Comparison of ENCODE assay signal across 8 mouse cellular contexts in genomic region chr16:91647461-91648219, GRCm38 (mm10). TPM values are rescaled to one million over a fixed set of nuclear protein-coding genes. Genes with fewer than 3 reads are reported as not detected.
A peak's percentile ranks its signal among the peaks of the same experiment; 100 is the strongest.
DNase-seq lines count a peak whose midpoint lies in the region; ATAC-seq and TF ChIP-seq lines count a peak whose summit lies in the region.

Son (plus strand) TSS chr16:91647506.

- dilution Hi-C loops in CH12.LX (cut with MboI; ENCODE audit: extremely low pct_ligation_motif_present, extremely low pct_unique_long_range_greater_than_20kb, low sequenced_read_pairs) = no loop called here

- TF ChIP-seq CTCF in CH12.LX (conservative IDR thresholded peaks at IDR 0.05 in 1 of 2, IDR thresholded peaks at IDR 0.05 in 1 of 2; ENCODE audit: low read depth in 2 of 2, low read length in 2 of 2) = no peak

- TF ChIP-seq RAD21 in CH12.LX (IDR thresholded peaks at IDR 0.05; ENCODE audit: low read depth, low read length) = no peak

- H3K4me3 ChIP-seq in CH12.LX (replicated peaks in 1 of 3; ENCODE audit: low read depth in 2 of 3, low read length in 2 of 3, poor library complexity in 1 of 3) = peak within 1 kb of the TSS; percentile 69 to 89 (median 74)
- H3K4me3 ChIP-seq in forebrain, embryonic 11.5 days (ENCODE audit: low read depth, low read length) = peak within 1 kb of the TSS; percentile 67
- peak within 1 kb of the TSS; percentile 72 for H3K4me3 ChIP-seq in heart, embryonic 16.5 days (ENCODE audit: low read length)
- H3K4me3 ChIP-seq in liver, embryonic 15.5 days (replicated peaks) = peak within 1 kb of the TSS; percentile 83
- peak within 1 kb of the TSS; percentile 66 for H3K4me3 ChIP-seq in neural tube, embryonic 12.5 days

- peak within 1 kb of the TSS; percentile 87 for H3K27ac ChIP-seq in CH12.LX (ENCODE audit: insufficient read depth, low read depth)
- H3K27ac ChIP-seq in forebrain, embryonic 11.5 days (ENCODE audit: low read depth, low read length) = peak within 1 kb of the TSS; percentile 95
- H3K27ac ChIP-seq in heart, embryonic 16.5 days (ENCODE audit: low read length) = peak within 1 kb of the TSS; percentile 100
- peak within 1 kb of the TSS; percentile 100 for H3K27ac ChIP-seq in liver, embryonic 15.5 days (replicated peaks)
- H3K27ac ChIP-seq in neural tube, embryonic 12.5 days = peak within 1 kb of the TSS; percentile 90

- in situ Hi-C loops in CH12.LX (cut with MboI; ENCODE audit: low pct_ligation_motif_present, low pct_unique_long_range_greater_than_20kb, low sequenced_read_pairs) = no loop called here

- no peaks in the 10 kb centered on the region for H3K9me3 ChIP-seq in CH12.LX (replicated peaks; ENCODE audit: low read length)
- H3K9me3 ChIP-seq in forebrain, embryonic 11.5 days (ENCODE audit: control insufficient read depth, low read length) = no peaks in the 10 kb centered on the region
- no peaks in the 10 kb centered on the region for H3K9me3 ChIP-seq in heart, embryonic 16.5 days (replicated peaks; ENCODE audit: control insufficient read depth, low read length)
- H3K9me3 ChIP-seq in liver, embryonic 15.5 days (replicated peaks) = no peaks in the 10 kb centered on the region
- no peaks in the 10 kb centered on the region for H3K9me3 ChIP-seq in neural tube, embryonic 12.5 days

- peaks cover 80% of the 10 kb centered on the region for H3K79me2 ChIP-seq in CH12.LX (replicated peaks; ENCODE audit: control insufficient read depth, extremely low read depth, insufficient read depth, poor library complexity, severe bottlenecking)

- peaks cover 16 to 44% of the 10 kb centered on the region in 2 experiments for H3K36me3 ChIP-seq in CH12.LX (replicated peaks in 1 of 2; ENCODE audit: control insufficient read depth in 1 of 2, insufficient read depth in 1 of 2, low read length in 1 of 2)
- peaks cover 8% of the 10 kb centered on the region; the same call in 1 of the 2 replicates for H3K36me3 ChIP-seq in forebrain, embryonic 11.5 days (ENCODE audit: control insufficient read depth, insufficient read depth, low read length)
- H3K36me3 ChIP-seq in heart, embryonic 16.5 days (ENCODE audit: control insufficient read depth, insufficient read depth) = peaks cover 11% of the 10 kb centered on the region
- H3K36me3 ChIP-seq in liver, embryonic 15.5 days (replicated peaks) = peaks cover 27% of the 10 kb centered on the region
- H3K36me3 ChIP-seq in neural tube, embryonic 12.5 days = peaks cover 12% of the 10 kb centered on the region

- peak; percentile 96 for ATAC-seq in forebrain, embryonic 11.5 days (replicated peaks; ENCODE audit: low FRiP score)
- ATAC-seq in heart, embryonic 16.5 days (replicated peaks; ENCODE audit: extremely low read depth, insufficient read depth, low FRiP score) = peak; percentile 96
- ATAC-seq in liver, embryonic 15.5 days (ENCODE audit: insufficient read depth) = peak; percentile 89
- ATAC-seq in neural tube, embryonic 12.5 days (ENCODE audit: low FRiP score, low read depth) = peak; percentile 98

- H3K27me3 ChIP-seq in CH12.LX (replicated peaks) = no peaks in the 10 kb centered on the region
- H3K27me3 ChIP-seq in forebrain, embryonic 11.5 days (ENCODE audit: control insufficient read depth, insufficient read depth, low read length) = no peaks in the 10 kb centered on the region
- H3K27me3 ChIP-seq in heart, embryonic 16.5 days (ENCODE audit: control insufficient read depth, insufficient read depth, low read length) = no peaks in the 10 kb centered on the region
- H3K27me3 ChIP-seq in liver, embryonic 15.5 days = no peaks in the 10 kb centered on the region
- H3K27me3 ChIP-seq in neural tube, embryonic 12.5 days (replicated peaks) = no peaks in the 10 kb centered on the region

- TF ChIP-seq EP300 in CH12.LX (IDR thresholded peaks at IDR 0.05; ENCODE audit: low read length) = no peak; the same call in 1 of the 2 replicates

- WGBS in forebrain, embryonic 11.5 days = under 1% methylated on average over 69 of the region's 70 CpGs
- WGBS in heart, embryonic 16.5 days = under 1% methylated on average over 68 of the region's 70 CpGs
- under 1% methylated on average over 70 of the region's 70 CpGs for WGBS in liver, embryonic 15.5 days (ENCODE audit: insufficient replicate concordance)
- WGBS in neural tube, embryonic 12.5 days = under 1% methylated on average over 69 of the region's 70 CpGs

- peaks cover 5 to 56% of the 10 kb centered on the region in 2 experiments; a peak in 3 of 4 replicates for H3K4me1 ChIP-seq in CH12.LX (ENCODE audit: control insufficient read depth in 1 of 2, insufficient read depth in 2 of 2)
- no peaks in the 10 kb centered on the region for H3K4me1 ChIP-seq in forebrain, embryonic 11.5 days (replicated peaks; ENCODE audit: control insufficient read depth, insufficient read depth, low read length)
- peaks cover 12% of the 10 kb centered on the region for H3K4me1 ChIP-seq in heart, embryonic 16.5 days (ENCODE audit: control insufficient read depth, insufficient read depth, low read length)
- H3K4me1 ChIP-seq in liver, embryonic 15.5 days (replicated peaks) = peaks cover 51% of the 10 kb centered on the region
- peaks cover 12% of the 10 kb centered on the region for H3K4me1 ChIP-seq in neural tube, embryonic 12.5 days

- H3K9ac ChIP-seq in CH12.LX (ENCODE audit: insufficient read depth, low read depth) = peak within 1 kb of the TSS; percentile 98
- H3K9ac ChIP-seq in forebrain, embryonic 11.5 days (ENCODE audit: low read length) = peak within 1 kb of the TSS; percentile 84
- H3K9ac ChIP-seq in heart, embryonic 16.5 days (ENCODE audit: low read length) = peak within 1 kb of the TSS; percentile 93
- H3K9ac ChIP-seq in liver, embryonic 15.5 days = peak within 1 kb of the TSS; percentile 88
- H3K9ac ChIP-seq in neural tube, embryonic 12.5 days = peak within 1 kb of the TSS; percentile 86

- H3K4me2 ChIP-seq in CH12.LX (ENCODE audit: insufficient read depth, low read depth, poor library complexity, severe bottlenecking) = peak within 1 kb of the TSS; percentile 84
- H3K4me2 ChIP-seq in forebrain, embryonic 11.5 days (ENCODE audit: low read depth, low read length, severe bottlenecking) = peak within 1 kb of the TSS; percentile 99
- H3K4me2 ChIP-seq in heart, embryonic 16.5 days (ENCODE audit: low read depth, low read length) = peak within 1 kb of the TSS; percentile 82
- peak within 1 kb of the TSS; percentile 100 for H3K4me2 ChIP-seq in liver, embryonic 15.5 days
- H3K4me2 ChIP-seq in neural tube, embryonic 12.5 days (replicated peaks) = peak within 1 kb of the TSS; percentile 84

- DNase-seq in CH12.LX (ENCODE audit: extremely low read depth) = peak; percentile 99
- peak; percentile 95 for DNase-seq in c-Kit-positive CD71-positive TER-119-negative erythroid progenitor cells, embryonic 14.5 days (ENCODE audit: low read depth)
- DNase-seq in forebrain, embryonic 11.5 days (ENCODE audit: low spot score) = peak; percentile 98
- DNase-seq in kidney, postnatal 36 days = peak; percentile 96 to 98
- DNase-seq in telencephalon, adult 2 months (ENCODE audit: low read depth, low spot score) = peak; percentile 98

- peak; percentile 99 for TF ChIP-seq POLR2A in CH12.LX (IDR thresholded peaks at IDR 0.05; ENCODE audit: low read depth, low read length)

TF ChIP-seq in CH12.LX, 34 proteins besides CTCF, POLR2A, EP300 and RAD21 (continues in another document):
- TF ChIP-seq NELFE (IDR thresholded peaks at IDR 0.05; ENCODE audit: low read depth, low read length) (peak; percentile 99), ZNF384 (IDR thresholded peaks at IDR 0.05; ENCODE audit: low read depth, low read length) (no peak), GABPA (IDR thresholded peaks at IDR 0.05; ENCODE audit: insufficient replicate concordance, low read depth, low read length) (no peak), TCF12 (IDR thresholded peaks at IDR 0.05; ENCODE audit: low read depth, low read length) (peak; percentile 93), UBTF (IDR thresholded peaks at IDR 0.05; ENCODE audit: low read depth, low read length) (no peak; the same call in none of the 2 replicates), JUN (IDR thresholded peaks at IDR 0.05; ENCODE audit: insufficient read depth, low read depth, low read length) (no peak), ETS1 (conservative IDR thresholded peaks at IDR 0.05; ENCODE audit: low read depth, low read length) (0 out of 2 replicates have a peak, but pooled peaks have one; percentile 12), MEF2A (IDR thresholded peaks at IDR 0.05; ENCODE audit: borderline replicate concordance, low read depth, low read length) (no peak; the same call in none of the 2 replicates), SMC3 (IDR thresholded peaks at IDR 0.05; ENCODE audit: low read depth, low read length) (no peak), NRF1 (IDR thresholded peaks at IDR 0.05; ENCODE audit: low read depth, low read length) (peak; percentile 83), POLR2AphosphoS2 (IDR thresholded peaks at IDR 0.05; ENCODE audit: low read depth, low read length) (peak; percentile 93), CHD2 (IDR thresholded peaks at IDR 0.05; ENCODE audit: low read length) (no peak; the same call in 1 of the 2 replicates), USF2 (conservative IDR thresholded peaks at IDR 0.05; ENCODE audit: low read depth, low read length) (no peak), CHD1 (IDR thresholded peaks at IDR 0.05; ENCODE audit: low read depth, low read length) (peak; percentile 73; the same call in 1 of the 2 replicates), MAZ (IDR thresholded peaks at IDR 0.05; ENCODE audit: low read depth, low read length) (peak; percentile 11; the same call in 1 of the 2 replicates), HCFC1 (IDR thresholded peaks at IDR 0.05; ENCODE audit: low read depth, low read length) (peak; percentile 80), KAT2A (IDR thresholded peaks at IDR 0.05; ENCODE audit: insufficient replicate concordance, low read length) (peak; percentile 74; the same call in 1 of the 2 replicates), BHLHE40 (IDR thresholded peaks at IDR 0.05; ENCODE audit: low read depth, low read length) (peak; percentile 65; the same call in 1 of the 2 replicates), IRF4 (IDR thresholded peaks at IDR 0.05; ENCODE audit: low read depth, low read length) (peak; percentile 67), PAX5 (IDR thresholded peaks at IDR 0.05; ENCODE audit: low read length) (no peak), RCOR1 (conservative IDR thresholded peaks at IDR 0.05; ENCODE audit: low read depth, low read length) (peak; percentile 90), USF1 (IDR thresholded peaks at IDR 0.05; ENCODE audit: low read depth, low read length) (no peak), MAX (IDR thresholded peaks at IDR 0.05; ENCODE audit: low read length) (peak; percentile 85)

RNA-seq across cellular contexts. Expression of gene Son, which starts in this region (rescaled TPM):
- total RNA-seq in CH12.LX (2012; rRNA removed) (126 and 152 TPM in 2 replicates), CH12.LX (2014; rRNA removed) (206 and 235 TPM in 2 replicates)
- polyA plus RNA-seq in CH12.LX (2012; ENCODE audit: insufficient read length, low read depth) = 237 and 271 TPM in 2 replicates
- polyA plus RNA-seq in forebrain, embryonic 11.5 days (2014; fragmentation: Nextera tagmentation; extraction: Ambion mirVana) = 140 and 150 TPM in 2 replicates
- 77.4 and 81.7 TPM in 2 replicates for polyA plus RNA-seq in heart, embryonic 16.5 days (2015; fragmentation: Nextera tagmentation; extraction: Ambion mirVana)
- 36.7 and 39.5 TPM in 2 replicates for polyA plus RNA-seq in liver, embryonic 15.5 days (2015; fragmentation: Nextera tagmentation; extraction: Ambion mirVana)
- polyA plus RNA-seq in neural tube, embryonic 12.5 days (2016; fragmentation: Nextera tagmentation; extraction: Ambion mirVana) = 141 and 154 TPM in 2 replicates

Comparison
In these comparisons a context has a peak if more than half of its experiments do, and no peak if none do; other contexts are left out.
1. Peak in every context shown above with its lines: DNase-seq, ATAC-seq, H3K4me3 ChIP-seq and H3K27ac ChIP-seq.